23 mouse cellular contexts compared by ENCODE assay signal in genomic region chr9:105811458-105811857, GRCm38 (mm10). TPM values are rescaled to one million over a fixed set of nuclear protein-coding genes. Genes with fewer than 3 reads are reported as not detected.
A peak's percentile ranks its signal among the peaks of the same experiment; 100 is the strongest.
DNase-seq lines count a peak whose midpoint lies in the region; ATAC-seq and TF ChIP-seq lines count a peak whose summit lies in the region.
"Had no signal": no experiment of that assay in that cellular context is flagged by ENCODE, and none has a peak within 500 bp of the region (broad histone marks: within the 10 kb centered on the region; RNA-seq: fewer than 3 reads in every experiment).

No protein-coding gene starts in this region.

- no peak overlapping the region for H3K4me3 ChIP-seq in embryonic facial prominence, embryonic 11.5 days (ENCODE audit: low read depth, low read length)
- no peak overlapping the region for H3K4me3 ChIP-seq in embryonic facial prominence, embryonic 10.5 days
- no peak overlapping the region for H3K4me3 ChIP-seq in kidney, adult 2 months (ENCODE audit: insufficient read depth, low read depth, low read length)
- H3K4me3 ChIP-seq in kidney, embryonic 14.5 days (ENCODE audit: low read length) = no peak overlapping the region
- no peak overlapping the region for H3K4me3 ChIP-seq in neural tube, embryonic 13.5 days
- H3K4me3 ChIP-seq: embryonic facial prominence, embryonic 15.5 days; forebrain, embryonic 10.5 days; myocyte had no signal

- no peaks in the 10 kb centered on the region for H3K9me3 ChIP-seq in embryonic facial prominence, embryonic 11.5 days (replicated peaks; ENCODE audit: control insufficient read depth, low read length)
- no peaks in the 10 kb centered on the region for H3K9me3 ChIP-seq in embryonic facial prominence, embryonic 10.5 days
- no peaks in the 10 kb centered on the region for H3K9me3 ChIP-seq in kidney, embryonic 14.5 days (ENCODE audit: control insufficient read depth, low read length)
- no peaks in the 10 kb centered on the region for H3K9me3 ChIP-seq in neural tube, embryonic 13.5 days
- H3K9me3 ChIP-seq: embryonic facial prominence, embryonic 15.5 days; forebrain, embryonic 10.5 days had no signal

- H3K36me3 ChIP-seq in embryonic facial prominence, embryonic 11.5 days (replicated peaks; ENCODE audit: control insufficient read depth, insufficient read depth, low read depth, low read length) = no peaks in the 10 kb centered on the region
- H3K36me3 ChIP-seq in embryonic facial prominence, embryonic 10.5 days (replicated peaks) = no peaks in the 10 kb centered on the region
- no peaks in the 10 kb centered on the region for H3K36me3 ChIP-seq in kidney, adult 2 months (ENCODE audit: control insufficient read depth, insufficient read depth, low read length)
- no peaks in the 10 kb centered on the region for H3K36me3 ChIP-seq in kidney, embryonic 14.5 days (ENCODE audit: control insufficient read depth, insufficient read depth, low read length)
- H3K36me3 ChIP-seq in neural tube, embryonic 13.5 days = no peaks in the 10 kb centered on the region
- H3K36me3 ChIP-seq: embryonic facial prominence, embryonic 15.5 days; forebrain, embryonic 10.5 days had no signal

- DNase-seq in embryonic facial prominence, embryonic 11.5 days (ENCODE audit: low spot score) = peak; percentile 52
- no peak for DNase-seq in embryonic facial prominence, embryonic 10.5 days (ENCODE audit: low spot score)
- peak; percentile 36 for DNase-seq in kidney, adult 2 months
- no peak for DNase-seq in neural tube, embryonic 10.5 days (ENCODE audit: extremely low spot score, low spot score)
- DNase-seq in urinary bladder, adult 18-20 months (ENCODE audit: low spot score in 2 of 2) = no peak
- no peak for DNase-seq in thymus, postnatal 10 days (ENCODE audit: low spot score in 2 of 2)
- DNase-seq: adrenal gland, adult 8-10 months; cerebellum, adult 11-12 months; cerebellum, postnatal 25 days; layer of hippocampus, adult 9-11 months; lung, adult 18-20 months; lung, postnatal 36 days; retina, postnatal 1 day; right cerebral cortex, postnatal 4 days; thymus, postnatal 4 days had no signal

- no peaks in the 10 kb centered on the region for H3K4me1 ChIP-seq in embryonic facial prominence, embryonic 11.5 days (ENCODE audit: control insufficient read depth, insufficient read depth, low read length)
- peaks cover 10% of the 10 kb centered on the region; the same call in 1 of the 2 replicates for H3K4me1 ChIP-seq in embryonic facial prominence, embryonic 10.5 days
- peaks cover 4% of the 10 kb centered on the region; the same call in 1 of the 2 replicates for H3K4me1 ChIP-seq in kidney, adult 2 months (ENCODE audit: control insufficient read depth, insufficient read depth, low read length)
- H3K4me1 ChIP-seq in kidney, embryonic 14.5 days (ENCODE audit: control insufficient read depth, insufficient read depth, low read length) = peaks cover 7% of the 10 kb centered on the region
- peaks cover 5% of the 10 kb centered on the region; the same call in 1 of the 2 replicates for H3K4me1 ChIP-seq in neural tube, embryonic 13.5 days (replicated peaks)

- no peak for TF ChIP-seq POLR2A in kidney, adult 2 months (IDR thresholded peaks at IDR 0.05; ENCODE audit: low read depth, low read length)

- H3K4me2 ChIP-seq in embryonic facial prominence, embryonic 11.5 days (ENCODE audit: low read depth, low read length) = no peak overlapping the region
- no peak overlapping the region for H3K4me2 ChIP-seq in kidney, embryonic 14.5 days (replicated peaks; ENCODE audit: low read depth, low read length)
- H3K4me2 ChIP-seq in neural tube, embryonic 13.5 days = no peak overlapping the region
- H3K4me2 ChIP-seq: embryonic facial prominence, embryonic 15.5 days; hindbrain, embryonic 14.5 days; midbrain, embryonic 11.5 days had no signal

- H3K9ac ChIP-seq in embryonic facial prominence, embryonic 11.5 days (replicated peaks; ENCODE audit: low read length) = no peak overlapping the region
- H3K9ac ChIP-seq in kidney, embryonic 14.5 days (ENCODE audit: low read depth, low read length) = no peak overlapping the region
- H3K9ac ChIP-seq in neural tube, embryonic 13.5 days = no peak overlapping the region
- H3K9ac ChIP-seq: embryonic facial prominence, embryonic 15.5 days; hindbrain, embryonic 14.5 days had no signal

- no peak for ATAC-seq in embryonic facial prominence, embryonic 11.5 days (replicated peaks; ENCODE audit: insufficient number of reproducible peaks, low FRiP score, low TSS enrichment, low read depth)
- ATAC-seq in kidney, embryonic 14.5 days (ENCODE audit: low FRiP score, low TSS enrichment) = no peak
- no peak for ATAC-seq in neural tube, embryonic 13.5 days (ENCODE audit: low read depth)
- ATAC-seq: intestine, embryonic 16.5 days had no signal

- no peaks in the 10 kb centered on the region for H3K27me3 ChIP-seq in embryonic facial prominence, embryonic 11.5 days (ENCODE audit: control insufficient read depth, insufficient read depth, low read length)
- no peaks in the 10 kb centered on the region for H3K27me3 ChIP-seq in embryonic facial prominence, embryonic 10.5 days (replicated peaks; ENCODE audit: low read depth, poor library complexity, severe bottlenecking)
- H3K27me3 ChIP-seq in kidney, adult 2 months (replicated peaks; ENCODE audit: control insufficient read depth, insufficient read depth, low read length) = no peaks in the 10 kb centered on the region
- H3K27me3 ChIP-seq in kidney, embryonic 14.5 days (ENCODE audit: control insufficient read depth, insufficient read depth, low read length) = no peaks in the 10 kb centered on the region
- no peaks in the 10 kb centered on the region for H3K27me3 ChIP-seq in neural tube, embryonic 13.5 days
- H3K27me3 ChIP-seq: embryonic facial prominence, embryonic 15.5 days had no signal

- TF ChIP-seq CTCF in kidney, adult 2 months (conservative IDR thresholded peaks at IDR 0.05; ENCODE audit: insufficient read depth, insufficient read length, low read depth, low read length) = no peak

- WGBS in embryonic facial prominence, embryonic 11.5 days = 53% methylated on average over 7 of the region's 7 CpGs
- WGBS in embryonic facial prominence, embryonic 10.5 days = 61% methylated on average over 7 of the region's 7 CpGs
- WGBS in kidney, adult 2 months = 31% methylated on average over 7 of the region's 7 CpGs
- 40% methylated on average over 7 of the region's 7 CpGs for WGBS in kidney, embryonic 14.5 days
- WGBS in neural tube, embryonic 13.5 days = 53% methylated on average over 7 of the region's 7 CpGs

- H3K27ac ChIP-seq in embryonic facial prominence, embryonic 11.5 days (replicated peaks; ENCODE audit: low read depth, low read length) = no peak overlapping the region
- no peak overlapping the region for H3K27ac ChIP-seq in embryonic facial prominence, embryonic 10.5 days (replicated peaks)
- no peak overlapping the region for H3K27ac ChIP-seq in kidney, adult 2 months (ENCODE audit: insufficient read depth, low read depth, low read length)
- H3K27ac ChIP-seq in kidney, embryonic 14.5 days (ENCODE audit: low read depth, low read length) = no peak overlapping the region
- H3K27ac ChIP-seq in neural tube, embryonic 13.5 days (replicated peaks) = peak overlapping the region; percentile 38; the same call in 1 of the 2 replicates
- H3K27ac ChIP-seq: embryonic facial prominence, embryonic 15.5 days; forebrain, embryonic 10.5 days had no signal

RNA-seq across cellular contexts. Expression of gene Col6a6, which starts 16.5 kb away (rescaled TPM):
- polyA plus RNA-seq in embryonic facial prominence, embryonic 11.5 days (2014; fragmentation: Nextera tagmentation; extraction: Ambion mirVana) = 0.13 and 0.14 TPM in 2 replicates
- polyA plus RNA-seq in embryonic facial prominence, embryonic 10.5 days (2016; fragmentation: Nextera tagmentation; extraction: Ambion mirVana) = 0.06 and 0.11 TPM in 2 replicates
- polyA plus RNA-seq in kidney, adult 2 months (2012; rRNA removed) = 0.19 and 0.28 TPM in 2 replicates
- 0.64 and 0.83 TPM in 2 replicates for polyA plus RNA-seq in kidney, embryonic 14.5 days (2014; fragmentation: Nextera tagmentation; extraction: Ambion mirVana)
- polyA plus RNA-seq in neural tube, embryonic 13.5 days (2015; fragmentation: Nextera tagmentation; extraction: Ambion mirVana) = 0.18 and 0.33 TPM in 2 replicates

Comparison
In these comparisons a context has a peak if more than half of its experiments do, and no peak if none do; other contexts are left out.
1. DNase-seq: peak in embryonic facial prominence, embryonic 11.5 days (single experiment) and kidney, adult 2 months (single experiment); none in embryonic facial prominence, embryonic 10.5 days (single experiment), neural tube, embryonic 10.5 days (single experiment), urinary bladder, adult 18-20 months (0 of 2) and thymus, postnatal 10 days (0 of 2).